Mouse (Mus musculus) cortical plate, adult 2 months (tissue): ENCODE data around the gene Smc3.

Experiments used
- CTCF ChIP-seq: fragments of 200-500 bp; IDR thresholded peaks from 2 replicates; pipeline ENCODE4 v1.5.1; 2011; ENCODE audit warnings: mild to moderate bottlenecking, control low read depth, low read length; ENCODE audit not compliant: insufficient read depth; ENCODE audit errors: extremely low read depth
- POLR2A ChIP-seq: fragments of 200-500 bp; IDR thresholded peaks from 2 replicates; pipeline ENCODE4 v1.6.1; 2011; ENCODE audit warnings: mild to moderate bottlenecking, low read length, control low read depth; ENCODE audit not compliant: insufficient read depth; ENCODE audit errors: extremely low read depth

GRCm38 (mm10) chr19:53600549-53601362 lies 558 bp downstream of the Smc3 start:
- no peak for TF ChIP-seq POLR2A
- no peak for TF ChIP-seq CTCF
